Mouse (Mus musculus) left cerebral cortex, postnatal 10 days (tissue): ENCODE data around the gene Amn1. TPM values are rescaled to one million over a fixed set of nuclear protein-coding genes. Genes with fewer than 3 reads are reported as not detected.
"Not testable (repeated sequence)": the region's sequence is repeated elsewhere in the genome, so short reads cannot be mapped to it uniquely, and the experiment has no call there.

Experiments
- DNase-seq, 2 experiments: peaks; one replicate each; pipeline ENCODE4 v3.0.0; 2021 to 2022; ENCODE audit warnings: low spot score in 2 of 2, mixed read lengths in 1 of 2; ENCODE audit errors: extremely low spot score in 1 of 2
- intact Hi-C: fragments of 180-260 bp; cut with DNase I; formaldehyde crosslinking; loops from one replicate; pipeline ENCODE4 v1.15.1; 2025
- total RNA-seq, 2 experiments: library from RNA; stranded (reverse); gene quantifications; 2 replicates each; pipeline ENCODE4 v1.2.3; 2021

The Amn1 gene
- total RNA-seq = 10 to 100 TPM; 37.8 to 39.2 TPM

- DNase-seq = peak; percentile 97 to 98
- intact Hi-C loops = no loop called here
These were observed at the start of gene Amn1 for GRCm38 (mm10) chr6:149188041-149188924. TSS of gene Amn1 (minus strand) at chr6:149188712.

- intact Hi-C loops = no loop called here
- no peak for DNase-seq
These were observed 48.3 kb upstream of the Amn1 start for GRCm38 (mm10) chr6:149236807-149237206.

- DNase-seq = no peak
- intact Hi-C loops = no loop called here
These were observed 45.4 kb upstream of the Amn1 start for GRCm38 (mm10) chr6:149233918-149234317.

- intact Hi-C loops = no loop called here
- DNase-seq = no peak
These were observed 36.2 kb upstream of the Amn1 start for GRCm38 (mm10) chr6:149224751-149225150.

GRCm38 (mm10) chr6:149221296-149221695 is 32.8 kb upstream of the Amn1 start:
- DNase-seq = no peak
- intact Hi-C loops = no loop called here

GRCm38 (mm10) chr6:149198572-149198971 is 10.1 kb upstream of the Amn1 start:
- intact Hi-C loops = no loop called here

GRCm38 (mm10) chr6:149197116-149197515 is 8.6 kb upstream of the Amn1 start:
- intact Hi-C loops = no loop called here
- DNase-seq = no peak

More at GRCm38 (mm10) chr6:149198572-149198971, 10.1 kb upstream of the Amn1 start:
- no peak for DNase-seq

GRCm38 (mm10) chr6:149193276-149193905 is 4.9 kb upstream of the Amn1 start:
- intact Hi-C loops = loop anchor here (5.0 kb wide), 1 partner anchor 114 kb away; the partner anchor contains the start of gene Resf1
- DNase-seq = peak in 1 of 2 experiments; percentile 12

GRCm38 (mm10) chr6:149191951-149192350 is 3.4 kb upstream of the Amn1 start:
- intact Hi-C loops = loop anchor here (5.0 kb wide), 1 partner anchor 115 kb away; the partner anchor contains the start of gene Resf1
- not testable (repeated sequence) for DNase-seq

- peak in 1 of 2 experiments; percentile 23 for DNase-seq
- intact Hi-C loops = no loop called here
These were observed 919 bp upstream of the Amn1 start for GRCm38 (mm10) chr6:149189340-149189922.

- no peak for DNase-seq
- intact Hi-C loops = no loop called here
These were observed 379 bp upstream of the Amn1 start for GRCm38 (mm10) chr6:149188925-149189257.

GRCm38 (mm10) chr6:149187371-149187770 is 1.1 kb downstream of the Amn1 start:
- DNase-seq = no peak
- intact Hi-C loops = no loop called here

GRCm38 (mm10) chr6:149184007-149184406 is 4.5 kb downstream of the Amn1 start:
- no peak for DNase-seq
- intact Hi-C loops = no loop called here

GRCm38 (mm10) chr6:149179064-149179463 is 9.4 kb downstream of the Amn1 start:
- no peak for DNase-seq
- intact Hi-C loops = no loop called here

- no peak for DNase-seq
These were observed 13.5 kb downstream of the Amn1 start for GRCm38 (mm10) chr6:149174932-149175570.

GRCm38 (mm10) chr6:149173831-149174625 is 14.5 kb downstream of the Amn1 start:
- intact Hi-C loops = no loop called here
- DNase-seq = no peak

More at GRCm38 (mm10) chr6:149174932-149175570, 13.5 kb downstream of the Amn1 start:
- intact Hi-C loops = no loop called here

GRCm38 (mm10) chr6:149169965-149170364 is 18.5 kb downstream of the Amn1 start:
- DNase-seq, intact Hi-C loops: not testable (repeated sequence)

- intact Hi-C loops = no loop called here
- DNase-seq = no peak
These were observed 20.1 kb downstream of the Amn1 start for GRCm38 (mm10) chr6:149168436-149168835.
